Mouse (Mus musculus): ENCODE measurements around the gene Mpo. TPM values are rescaled to one million over a fixed set of nuclear protein-coding genes. Genes with fewer than 3 reads are reported as not detected.

The Mpo gene
- total and polyA plus RNA-seq, 3 experiments, result 0.10 TPM; not detected in 2

DNA sequence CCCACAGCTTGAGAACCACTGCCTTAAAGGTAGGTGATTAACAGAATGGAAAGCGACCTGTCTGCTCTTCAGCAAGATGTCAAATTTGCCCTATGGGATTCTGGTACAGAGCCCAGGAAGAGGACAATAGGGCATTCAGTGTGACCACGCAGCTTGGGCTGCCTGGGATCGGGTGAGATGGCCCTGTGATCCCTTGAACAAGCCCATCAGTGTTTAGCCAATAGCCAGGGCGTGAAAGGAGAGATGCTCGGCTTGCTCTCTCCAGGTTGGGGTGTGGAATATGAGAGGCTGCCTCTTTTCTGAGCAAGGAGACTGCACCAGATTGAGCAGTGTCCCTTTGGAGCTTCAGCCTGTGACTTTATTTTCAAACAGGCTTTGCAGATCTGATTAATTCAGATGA, 28.1 kb downstream of the Mpo start:
- WGBS, result 65% methylated on average over 5 of the region's 5 CpGs
- Histone ChIP-seq H3K27me3 (ENCODE audit: control insufficient read depth, insufficient read depth, low read length) (no peaks in the 10 kb centered on the region), H3K9ac (ENCODE audit: low read depth, low read length) (no peak overlapping the region), H3K79me2 (replicated peaks; ENCODE audit: control insufficient read depth, insufficient read depth, low read length) (no peaks in the 10 kb centered on the region), H3K27ac (no peak overlapping the region), H3K4me3 (no peak overlapping the region), H3K4me1 (ENCODE audit: control insufficient read depth, insufficient read depth, low read length) (no peaks in the 10 kb centered on the region), H3K36me3 (ENCODE audit: control insufficient read depth, insufficient read depth, low read length) (no peaks in the 10 kb centered on the region)
- no peak for DNase-seq
- intact Hi-C loops (cut with DNase I), result no loop called here
- TF ChIP-seq POLR2A (IDR thresholded peaks at IDR 0.05; ENCODE audit: insufficient read depth, low read depth, low read length), result no peak
- no peak for TF ChIP-seq EP300 (IDR thresholded peaks at IDR 0.05; ENCODE audit: insufficient read depth, low read depth, low read length)
- TF ChIP-seq CTCF (IDR thresholded peaks at IDR 0.05), result no peak

DNA sequence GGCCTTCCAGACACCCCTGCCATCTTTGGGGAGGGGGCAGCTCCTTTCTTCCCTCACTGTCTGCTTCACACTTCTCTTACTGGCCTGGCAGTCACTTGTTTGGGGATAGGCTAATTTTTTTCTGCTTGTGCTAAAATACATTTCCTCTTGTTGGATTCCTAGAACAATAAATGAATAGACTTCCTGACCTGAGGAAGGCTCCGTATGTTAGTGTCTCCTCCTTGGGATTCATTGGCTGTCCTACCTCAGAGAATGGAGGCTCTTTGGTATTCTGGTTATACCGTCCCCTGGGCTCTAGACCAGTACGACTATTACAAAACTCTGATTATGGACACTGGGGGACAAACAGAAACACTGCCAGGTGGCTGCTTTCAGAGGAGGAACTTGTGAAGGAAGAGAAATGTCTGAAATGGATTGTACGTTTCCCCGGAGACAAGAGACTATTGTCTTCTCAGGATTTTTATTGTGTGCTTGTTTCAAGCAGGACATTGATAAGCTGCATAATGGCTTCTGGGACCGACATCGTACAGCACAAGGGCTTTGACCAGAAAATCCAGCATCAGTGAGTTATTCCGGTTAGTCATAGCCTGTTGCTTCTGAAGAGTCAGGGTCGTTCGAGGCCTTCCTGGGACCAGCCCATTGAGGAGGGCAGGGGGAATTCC, 35.0 kb downstream of the Mpo start, which contains the start of gene Lpo:
Gene Lpo, minus strand, starts transcription at position 51 of the 662 bp plus-strand sequence.
- Histone ChIP-seq H3K4me1 (ENCODE audit: control insufficient read depth, insufficient read depth, low read length) (no peaks in the 10 kb centered on the region), H3K27me3 (ENCODE audit: control insufficient read depth, insufficient read depth, low read length) (no peaks in the 10 kb centered on the region), H3K79me2 (replicated peaks; ENCODE audit: control insufficient read depth, insufficient read depth, low read length) (no peaks in the 10 kb centered on the region), H3K27ac (no peak within 1 kb of the TSS), H3K4me3 (no peak within 1 kb of the TSS), H3K36me3 (ENCODE audit: control insufficient read depth, insufficient read depth, low read length) (no peaks in the 10 kb centered on the region), H3K9ac (ENCODE audit: low read depth, low read length) (no peak within 1 kb of the TSS)
- WGBS, result 33% methylated on average over 10 of the region's 10 CpGs
- DNase-seq, result no peak
- TF ChIP-seq CTCF (IDR thresholded peaks at IDR 0.05) (no peak), EP300 (IDR thresholded peaks at IDR 0.05; ENCODE audit: insufficient read depth, low read depth, low read length) (no peak), POLR2A (IDR thresholded peaks at IDR 0.05; ENCODE audit: insufficient read depth, low read depth, low read length) (no peak)
- intact Hi-C loops (cut with DNase I), result no loop called here

DNA sequence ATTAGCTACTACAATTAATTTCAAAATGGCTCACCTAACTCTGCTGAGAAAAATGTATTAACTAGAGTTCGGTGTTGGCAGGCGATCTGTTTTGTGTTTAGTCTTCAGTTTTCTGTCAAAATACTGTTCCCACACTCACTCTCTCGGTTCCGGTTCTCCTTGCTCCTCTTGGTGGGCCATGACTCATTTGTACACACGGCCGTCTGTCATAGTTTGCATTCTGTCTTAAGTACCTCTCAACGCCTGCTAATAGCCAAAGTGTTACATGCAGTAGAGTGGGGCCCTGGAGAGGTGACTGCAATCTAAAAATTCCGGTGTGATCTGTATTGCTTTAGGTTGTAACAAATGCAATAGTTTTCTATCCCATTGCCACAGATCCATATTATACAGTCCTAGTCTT, 47.3 kb downstream of the Mpo start:
- no peaks in the 10 kb centered on the region for H3K27me3 ChIP-seq (ENCODE audit: control insufficient read depth, insufficient read depth, low read length)
- H3K4me1 ChIP-seq (ENCODE audit: control insufficient read depth, insufficient read depth, low read length), result no peaks in the 10 kb centered on the region
- H3K9ac ChIP-seq (ENCODE audit: low read depth, low read length), result no peak overlapping the region
- TF ChIP-seq POLR2A (IDR thresholded peaks at IDR 0.05; ENCODE audit: insufficient read depth, low read depth, low read length), result no peak
- no peak for TF ChIP-seq EP300 (IDR thresholded peaks at IDR 0.05; ENCODE audit: insufficient read depth, low read depth, low read length)
- TF ChIP-seq CTCF (IDR thresholded peaks at IDR 0.05), result no peak
- WGBS, result 56% methylated on average over 8 of the region's 8 CpGs
- intact Hi-C loops (cut with DNase I), result no loop called here
- H3K36me3 ChIP-seq (ENCODE audit: control insufficient read depth, insufficient read depth, low read length), result no peaks in the 10 kb centered on the region
- H3K4me3 ChIP-seq, result no peak overlapping the region
- no peaks in the 10 kb centered on the region for H3K79me2 ChIP-seq (replicated peaks; ENCODE audit: control insufficient read depth, insufficient read depth, low read length)
- no peak overlapping the region for H3K27ac ChIP-seq
- no peak for DNase-seq

DNA sequence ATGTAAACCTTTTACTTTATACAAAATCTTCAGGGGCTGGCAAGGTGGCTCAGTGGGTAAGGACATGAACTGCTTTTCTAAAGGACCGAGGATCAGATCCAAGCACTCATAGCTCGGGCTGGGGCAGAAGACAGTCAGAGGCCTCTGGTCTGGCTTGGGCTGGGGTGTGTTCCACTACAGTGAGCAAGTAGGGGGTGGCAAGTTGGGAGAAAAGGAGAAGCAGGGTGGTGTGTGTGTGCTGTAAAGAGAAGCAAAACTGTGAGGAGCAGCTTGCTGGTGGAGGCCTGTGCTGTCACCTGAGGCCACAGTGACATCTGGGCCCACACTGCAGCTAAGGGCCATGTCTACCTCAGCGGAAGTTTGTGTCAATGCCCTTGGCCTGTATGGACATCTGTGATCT, 48.1 kb downstream of the Mpo start:
- H3K9ac ChIP-seq (ENCODE audit: low read depth, low read length), result no peak overlapping the region
- no peaks in the 10 kb centered on the region for H3K79me2 ChIP-seq (replicated peaks; ENCODE audit: control insufficient read depth, insufficient read depth, low read length)
- H3K4me1 ChIP-seq (ENCODE audit: control insufficient read depth, insufficient read depth, low read length), result no peaks in the 10 kb centered on the region
- H3K27me3 ChIP-seq (ENCODE audit: control insufficient read depth, insufficient read depth, low read length), result no peaks in the 10 kb centered on the region
- no peak for DNase-seq
- 87% methylated on average over 3 of the region's 3 CpGs for WGBS
- H3K27ac ChIP-seq, result no peak overlapping the region
- TF ChIP-seq POLR2A (IDR thresholded peaks at IDR 0.05; ENCODE audit: insufficient read depth, low read depth, low read length), result no peak
- TF ChIP-seq CTCF (IDR thresholded peaks at IDR 0.05), result no peak
- TF ChIP-seq EP300 (IDR thresholded peaks at IDR 0.05; ENCODE audit: insufficient read depth, low read depth, low read length), result no peak
- H3K36me3 ChIP-seq (ENCODE audit: control insufficient read depth, insufficient read depth, low read length), result no peaks in the 10 kb centered on the region
- intact Hi-C loops (cut with DNase I), result no loop called here
- H3K4me3 ChIP-seq, result no peak overlapping the region

DNA sequence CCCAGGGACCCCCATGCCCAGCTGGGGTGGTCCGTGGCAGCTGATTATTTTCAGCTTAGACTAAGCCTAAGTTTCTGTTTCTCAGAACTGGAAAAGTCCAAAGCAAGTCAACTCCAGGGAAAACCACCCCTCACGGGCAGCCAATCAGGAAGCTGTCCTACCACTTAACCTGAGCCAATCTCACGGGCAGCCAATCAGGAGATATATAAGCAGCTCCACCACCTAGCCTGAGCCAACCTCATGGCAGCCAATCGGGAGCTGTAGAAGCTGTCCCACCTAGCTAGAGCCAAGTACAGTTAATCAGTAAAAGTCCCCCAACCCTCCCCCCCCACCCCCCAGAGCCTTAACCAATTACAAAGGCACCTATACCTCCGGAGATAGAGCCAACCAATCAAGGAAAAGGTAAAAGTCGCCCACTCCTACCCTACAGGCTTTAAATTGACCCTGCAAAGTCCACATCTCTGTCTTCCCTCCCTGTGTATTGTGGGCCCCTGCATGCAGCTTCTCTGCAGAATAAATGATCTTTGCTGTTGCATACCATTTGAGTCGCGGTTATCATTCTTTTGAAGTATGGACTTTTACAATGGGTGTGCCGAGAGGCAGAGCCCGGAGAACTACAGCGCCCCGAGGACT, 53.7 kb downstream of the Mpo start:
- H3K36me3 ChIP-seq (ENCODE audit: control insufficient read depth, insufficient read depth, low read length), result no peaks in the 10 kb centered on the region
- H3K4me3 ChIP-seq, result no peak overlapping the region
- no peak for TF ChIP-seq CTCF (IDR thresholded peaks at IDR 0.05)
- no peaks in the 10 kb centered on the region for H3K4me1 ChIP-seq (ENCODE audit: control insufficient read depth, insufficient read depth, low read length)
- no peak overlapping the region for H3K9ac ChIP-seq (ENCODE audit: low read depth, low read length)
- H3K79me2 ChIP-seq (replicated peaks; ENCODE audit: control insufficient read depth, insufficient read depth, low read length), result no peaks in the 10 kb centered on the region
- intact Hi-C loops (cut with DNase I), result no loop called here
- no peak for DNase-seq
- 76% methylated on average over 12 of the region's 12 CpGs for WGBS
- H3K27me3 ChIP-seq (ENCODE audit: control insufficient read depth, insufficient read depth, low read length), result no peaks in the 10 kb centered on the region
- H3K27ac ChIP-seq, result no peak overlapping the region

DNA sequence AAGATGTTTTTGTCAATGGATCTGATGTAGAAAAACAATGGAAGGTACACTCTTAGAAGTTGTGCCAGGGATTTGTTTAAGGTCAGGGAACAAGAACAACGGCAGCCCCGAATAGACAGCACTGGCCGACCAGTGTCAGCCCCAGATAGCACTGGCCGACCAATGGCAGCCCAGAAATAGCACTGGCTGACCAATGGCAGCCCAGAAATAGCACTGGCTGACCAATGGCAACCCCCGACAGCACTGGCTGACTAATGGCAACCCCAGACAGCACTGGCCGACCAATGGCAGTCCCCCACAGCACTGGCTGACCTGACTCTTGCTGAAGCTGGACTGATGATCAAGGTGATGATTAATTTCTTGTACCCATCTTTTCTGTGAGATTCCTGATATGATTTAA, 54.5 kb downstream of the Mpo start:
- no peaks in the 10 kb centered on the region for H3K79me2 ChIP-seq (replicated peaks; ENCODE audit: control insufficient read depth, insufficient read depth, low read length)
- 62% methylated on average over 6 of the region's 6 CpGs for WGBS
- TF ChIP-seq EP300 (IDR thresholded peaks at IDR 0.05; ENCODE audit: insufficient read depth, low read depth, low read length), result no peak
- TF ChIP-seq POLR2A (IDR thresholded peaks at IDR 0.05; ENCODE audit: insufficient read depth, low read depth, low read length), result no peak
- TF ChIP-seq CTCF (IDR thresholded peaks at IDR 0.05), result no peak
- DNase-seq, result no peak
- H3K27ac ChIP-seq, result no peak overlapping the region
- no peak overlapping the region for H3K4me3 ChIP-seq
- H3K36me3 ChIP-seq (ENCODE audit: control insufficient read depth, insufficient read depth, low read length), result no peaks in the 10 kb centered on the region
- no peaks in the 10 kb centered on the region for H3K4me1 ChIP-seq (ENCODE audit: control insufficient read depth, insufficient read depth, low read length)
- no peak overlapping the region for H3K9ac ChIP-seq (ENCODE audit: low read depth, low read length)
- intact Hi-C loops (cut with DNase I), result no loop called here
- H3K27me3 ChIP-seq (ENCODE audit: control insufficient read depth, insufficient read depth, low read length), result no peaks in the 10 kb centered on the region

Data from heart, adult 2 months (tissue).